Mouse (Mus musculus) heart, adult 11 months (tissue): ENCODE results near the gene Rgl3.
A peak's percentile ranks its signal among the peaks of the same experiment; 100 is the strongest.

Experiments used
- DNase-seq: peaks from one replicate; pipeline ENCODE4 v3.0.0; 2022

Rgl3 gene

DNA sequence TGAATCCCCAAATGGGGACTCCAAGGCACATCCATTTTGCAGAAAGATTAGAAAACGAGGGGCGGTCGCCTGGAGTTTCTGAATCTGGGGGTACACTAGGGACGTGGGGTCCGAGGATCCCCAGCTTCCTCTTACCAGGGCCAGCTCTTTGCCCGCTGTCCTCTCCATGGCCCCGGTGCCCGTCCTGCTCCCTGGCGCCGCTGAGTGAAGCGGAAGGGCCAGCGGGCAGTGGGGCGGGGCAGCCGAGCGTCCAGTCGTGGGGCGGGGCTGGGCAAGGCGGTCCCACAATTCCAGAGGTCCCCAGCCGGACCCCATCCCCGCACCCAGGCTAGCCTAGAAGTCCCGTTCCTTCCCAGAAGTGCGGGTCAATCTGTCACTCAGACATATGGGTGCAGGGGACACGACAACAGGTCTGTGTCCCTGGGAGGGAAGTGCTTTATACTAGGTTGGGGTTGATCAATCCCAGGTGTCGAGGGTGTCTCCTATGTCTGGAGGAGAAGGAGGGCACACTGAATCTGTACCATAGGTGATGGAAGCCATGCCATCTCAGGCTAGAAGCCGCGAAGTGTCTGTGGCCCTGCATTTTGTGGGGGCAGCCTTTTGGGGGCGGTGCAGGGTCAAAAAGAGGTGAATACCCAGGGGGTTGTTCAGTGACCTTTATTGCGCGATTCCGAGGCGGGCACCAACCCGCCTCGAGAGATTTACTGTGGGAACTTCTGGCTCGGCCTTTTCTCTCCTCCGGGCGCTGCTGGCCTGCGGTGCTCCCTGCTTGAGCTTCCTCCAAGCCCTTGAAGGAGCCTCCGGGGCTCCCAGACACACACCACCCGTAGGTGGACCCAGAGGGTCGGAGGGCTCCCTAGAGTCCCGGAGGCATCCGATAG, at the start of gene Rgl3:
Gene Rgl3 (minus strand): TSS at position 217 of the 881 bp plus-strand sequence.
- peak; percentile 97 for DNase-seq

DNA sequence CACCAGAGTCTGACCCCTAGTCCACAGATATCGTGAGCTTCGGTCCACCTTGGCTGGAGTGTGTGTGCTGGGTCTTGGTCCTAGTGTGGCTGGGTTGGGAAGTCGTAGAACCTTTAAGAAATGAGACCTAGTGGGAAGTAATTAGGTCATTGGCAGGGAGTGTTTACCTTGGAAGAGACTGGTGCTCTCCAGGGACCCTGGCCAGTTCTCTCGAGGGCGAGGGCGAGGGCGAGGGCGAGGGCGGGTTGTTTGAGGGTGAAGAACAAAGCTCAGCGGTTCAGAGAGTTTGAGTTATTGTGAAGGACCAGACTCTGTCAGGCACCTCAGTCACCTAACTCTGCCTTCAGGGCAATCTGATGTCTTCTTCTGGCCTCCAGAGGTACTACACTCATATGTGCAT, 48.6 kb upstream of the Rgl3 start:
- DNase-seq: no peak

DNA sequence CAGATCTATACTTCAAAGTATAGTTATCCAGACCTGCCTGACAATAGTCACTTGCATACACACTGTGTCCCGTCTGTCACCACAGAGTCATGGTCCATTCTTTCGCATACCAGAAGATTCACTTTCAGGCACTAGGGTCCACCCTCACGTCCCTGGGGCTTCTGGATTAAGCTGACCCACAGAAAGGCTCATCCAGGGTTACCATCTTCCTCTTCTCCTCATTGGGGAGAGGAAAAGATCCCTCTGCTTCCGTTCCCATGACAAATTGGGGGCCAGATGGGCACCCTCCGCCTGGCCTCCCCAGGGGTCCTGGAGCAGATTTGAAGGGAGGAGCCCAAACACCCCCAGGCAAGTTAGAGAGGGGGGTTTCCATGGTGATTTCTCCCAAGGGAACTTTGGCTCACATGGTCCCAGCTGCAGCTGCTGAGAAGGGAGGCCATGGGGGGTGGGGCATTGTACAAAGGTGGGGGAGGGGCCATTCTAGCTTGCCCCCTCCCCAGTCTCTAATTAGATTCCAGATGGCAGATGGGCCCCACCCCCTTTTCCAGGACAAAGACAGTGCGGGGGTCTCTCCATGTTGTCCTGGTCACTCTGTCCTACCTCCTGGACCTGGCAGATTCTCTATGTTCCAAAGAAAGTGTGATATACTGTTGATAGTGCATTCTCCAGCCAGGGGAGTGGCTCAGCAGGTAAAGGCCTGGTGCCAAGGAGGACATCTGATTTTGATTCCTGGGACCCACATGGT, 46.2 kb upstream of the Rgl3 start:
- no peak for DNase-seq

DNA sequence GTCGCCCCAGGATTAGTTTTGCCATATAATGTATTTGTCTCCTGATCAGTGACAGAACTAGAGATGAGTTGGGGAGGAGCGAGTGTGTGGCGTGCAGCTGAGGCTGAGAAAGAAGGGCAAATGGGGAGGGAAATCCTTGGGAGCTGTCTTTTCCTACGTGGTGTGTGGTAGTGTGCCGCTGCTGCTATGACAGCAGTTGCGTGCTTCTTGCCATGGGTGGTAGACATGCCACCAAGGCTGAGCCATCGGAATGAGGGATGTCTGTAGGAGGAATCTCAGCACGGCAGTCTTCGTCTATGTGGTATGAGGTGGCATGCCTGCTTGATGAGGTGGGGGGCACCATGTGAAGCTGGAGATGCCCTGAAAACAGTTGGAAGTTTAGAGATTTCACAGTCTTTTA, 41.1 kb upstream of the Rgl3 start:
- no peak for DNase-seq

DNA sequence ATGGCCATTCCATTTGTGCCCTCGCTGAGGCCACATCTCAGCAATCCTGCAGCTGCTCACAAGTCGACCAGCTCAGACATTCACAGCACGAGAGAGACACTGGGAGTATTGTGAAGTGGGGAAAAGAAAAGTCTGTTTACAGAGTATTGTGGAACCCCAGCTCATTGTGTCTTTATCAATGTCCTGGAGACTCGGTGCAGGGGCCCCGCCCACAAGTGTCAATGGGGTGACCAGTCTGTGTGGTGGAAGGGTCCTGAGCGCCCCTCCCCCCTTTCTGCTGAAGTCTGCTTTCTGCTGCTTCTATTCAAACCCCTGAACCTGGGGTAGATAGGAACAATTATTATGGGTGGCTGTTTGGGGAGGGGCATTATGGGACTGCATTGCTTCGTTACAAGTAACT, 39.2 kb upstream of the Rgl3 start:
- DNase-seq: no peak

DNA sequence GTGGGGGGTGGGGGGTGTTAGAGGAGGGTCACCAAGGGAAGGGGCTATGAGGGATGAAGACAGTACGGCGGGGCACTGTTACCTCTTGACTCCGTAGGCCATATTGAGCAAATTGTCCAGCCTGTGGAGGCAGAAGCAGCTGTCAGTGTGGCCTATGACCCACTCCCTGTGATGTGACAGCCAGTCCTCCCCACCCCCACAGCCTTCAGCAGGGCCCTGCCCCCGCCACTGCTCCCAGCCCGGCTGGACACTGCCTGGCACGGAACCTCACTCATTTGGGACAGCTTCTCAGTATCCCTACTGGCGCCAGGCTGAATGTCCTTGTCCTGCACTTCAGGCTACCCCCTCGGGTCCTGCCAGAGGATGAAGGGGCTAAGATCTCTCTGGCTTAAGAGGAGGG, 35.3 kb upstream of the Rgl3 start:
- DNase-seq: no peak

DNA sequence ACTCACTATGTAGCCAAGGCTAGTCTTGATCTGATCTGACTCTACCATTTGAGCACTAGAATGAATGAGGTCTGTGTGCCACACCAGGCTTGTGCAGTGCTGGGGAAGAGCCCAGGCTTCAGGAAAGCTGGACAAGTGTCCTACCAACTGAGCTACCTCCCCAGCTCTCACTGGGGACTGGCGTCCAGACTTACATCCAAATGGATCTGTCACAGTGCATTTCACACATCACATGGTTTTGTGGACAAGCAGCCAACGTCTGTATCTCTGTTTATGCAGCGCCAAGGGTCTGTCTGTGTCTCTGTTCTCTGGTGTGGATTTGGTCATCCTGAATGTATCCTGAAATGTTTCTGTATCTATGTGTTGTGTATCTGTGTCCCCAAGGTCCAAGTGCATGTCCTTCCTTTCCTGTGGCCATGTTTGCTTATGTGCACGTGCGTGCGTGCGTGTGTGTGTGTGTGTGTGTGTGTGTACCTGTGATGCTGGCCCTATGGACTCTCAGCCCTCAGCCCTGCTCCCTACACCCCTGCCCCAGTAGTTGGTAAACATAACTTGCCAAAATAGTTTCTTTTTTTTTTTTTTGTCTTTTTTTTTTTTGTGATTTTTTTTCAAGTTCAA, 28.1 kb upstream of the Rgl3 start:
- DNase-seq: no peak

DNA sequence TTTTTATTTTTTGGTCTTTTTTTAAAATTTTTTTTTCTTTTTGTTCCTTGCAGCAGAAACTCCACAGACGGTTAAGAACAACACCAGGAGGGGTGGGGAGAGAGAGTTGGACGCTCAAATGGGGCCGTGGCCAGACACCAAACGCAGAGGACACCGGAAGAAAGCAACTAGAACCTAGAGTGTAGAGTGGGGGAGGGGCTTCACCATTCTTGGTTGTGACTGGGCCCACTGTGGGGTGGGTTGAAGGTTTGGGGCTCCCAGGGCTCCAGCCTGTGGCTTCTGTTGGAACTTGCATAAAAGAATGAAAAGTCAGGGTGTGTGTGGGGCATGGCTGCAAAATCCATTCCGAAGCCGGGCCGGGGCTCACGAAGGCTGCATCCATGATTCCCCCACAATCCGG, 27.0 kb upstream of the Rgl3 start:
- no peak for DNase-seq

DNA sequence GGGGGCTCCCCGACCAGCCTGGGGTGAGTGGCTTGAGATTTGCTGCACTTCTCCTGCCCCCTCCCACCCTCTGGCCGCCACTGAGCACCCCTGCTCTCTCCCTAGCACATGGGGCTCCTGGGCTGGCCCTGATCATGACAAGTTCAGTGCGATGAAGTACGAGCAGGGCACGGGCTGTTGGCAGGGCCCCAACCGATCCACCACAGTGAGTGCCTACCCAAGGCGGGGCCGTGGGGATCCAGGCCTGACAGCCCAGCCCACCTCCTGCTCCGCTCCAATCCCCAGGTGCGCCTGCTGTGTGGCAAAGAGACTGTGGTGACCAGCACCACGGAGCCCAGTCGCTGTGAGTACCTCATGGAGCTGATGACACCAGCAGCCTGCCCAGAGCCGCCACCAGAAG, 23.5 kb upstream of the Rgl3 start:
- DNase-seq: no peak

DNA sequence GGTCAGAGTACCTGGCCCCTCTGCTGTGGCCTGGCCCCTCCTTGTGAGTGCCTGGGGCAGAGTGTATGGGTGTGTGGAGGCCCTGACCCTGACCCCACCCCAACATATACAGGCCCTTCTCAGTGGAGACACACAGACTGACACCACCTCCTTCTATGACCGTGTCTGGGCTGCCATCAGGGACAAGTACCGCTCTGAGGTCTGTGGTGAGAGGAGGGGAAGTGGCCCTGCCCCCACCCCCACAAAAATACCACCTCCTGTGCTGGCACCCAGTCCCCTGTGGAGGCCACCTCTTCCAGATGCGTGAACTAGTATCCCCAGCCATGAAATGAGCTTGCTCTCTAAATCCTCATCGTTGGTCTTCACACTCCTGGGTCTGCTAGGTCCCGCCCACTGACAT, 21.8 kb upstream of the Rgl3 start:
- no peak for DNase-seq

DNA sequence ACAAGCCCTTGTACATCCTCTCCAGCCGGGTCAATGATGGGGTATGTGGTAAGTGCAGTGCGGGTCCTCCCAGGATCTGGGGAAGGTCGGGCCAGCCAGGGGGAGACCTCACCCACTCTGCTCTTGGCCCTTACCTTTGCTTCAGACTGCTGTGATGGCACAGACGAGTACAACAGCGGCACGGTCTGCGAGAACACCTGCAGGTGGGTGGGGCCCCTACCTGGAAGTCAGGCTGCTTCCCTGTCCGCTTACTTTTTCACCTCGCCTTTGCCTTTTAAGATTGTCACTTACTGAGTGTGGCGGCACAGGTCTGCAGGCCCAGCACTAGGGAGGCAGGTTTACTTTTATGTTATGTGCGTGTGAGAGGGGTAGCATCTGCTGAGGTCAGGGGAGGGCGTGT, 15.3 kb upstream of the Rgl3 start:
- no peak for DNase-seq

DNA sequence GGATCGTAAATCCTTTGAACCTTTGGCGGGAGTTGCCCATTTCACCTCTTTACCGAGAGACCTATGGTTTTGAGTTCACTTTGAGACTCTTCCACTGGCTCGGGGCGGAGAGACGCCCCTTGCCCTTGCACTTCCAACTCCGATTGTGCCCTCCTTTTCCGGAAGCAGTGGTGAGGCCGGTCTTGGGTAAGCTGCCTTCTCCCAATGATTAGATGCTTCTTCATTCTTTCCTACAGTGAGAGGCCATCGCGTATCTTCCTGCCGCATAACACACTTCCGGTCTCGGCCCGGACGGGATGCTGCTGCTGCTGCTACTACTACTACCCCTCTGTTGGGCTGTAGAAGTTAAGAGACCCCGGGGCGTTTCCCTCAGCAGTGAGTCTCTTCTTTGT, 13.9 kb upstream of the Rgl3 start:
- no peak for DNase-seq

DNA sequence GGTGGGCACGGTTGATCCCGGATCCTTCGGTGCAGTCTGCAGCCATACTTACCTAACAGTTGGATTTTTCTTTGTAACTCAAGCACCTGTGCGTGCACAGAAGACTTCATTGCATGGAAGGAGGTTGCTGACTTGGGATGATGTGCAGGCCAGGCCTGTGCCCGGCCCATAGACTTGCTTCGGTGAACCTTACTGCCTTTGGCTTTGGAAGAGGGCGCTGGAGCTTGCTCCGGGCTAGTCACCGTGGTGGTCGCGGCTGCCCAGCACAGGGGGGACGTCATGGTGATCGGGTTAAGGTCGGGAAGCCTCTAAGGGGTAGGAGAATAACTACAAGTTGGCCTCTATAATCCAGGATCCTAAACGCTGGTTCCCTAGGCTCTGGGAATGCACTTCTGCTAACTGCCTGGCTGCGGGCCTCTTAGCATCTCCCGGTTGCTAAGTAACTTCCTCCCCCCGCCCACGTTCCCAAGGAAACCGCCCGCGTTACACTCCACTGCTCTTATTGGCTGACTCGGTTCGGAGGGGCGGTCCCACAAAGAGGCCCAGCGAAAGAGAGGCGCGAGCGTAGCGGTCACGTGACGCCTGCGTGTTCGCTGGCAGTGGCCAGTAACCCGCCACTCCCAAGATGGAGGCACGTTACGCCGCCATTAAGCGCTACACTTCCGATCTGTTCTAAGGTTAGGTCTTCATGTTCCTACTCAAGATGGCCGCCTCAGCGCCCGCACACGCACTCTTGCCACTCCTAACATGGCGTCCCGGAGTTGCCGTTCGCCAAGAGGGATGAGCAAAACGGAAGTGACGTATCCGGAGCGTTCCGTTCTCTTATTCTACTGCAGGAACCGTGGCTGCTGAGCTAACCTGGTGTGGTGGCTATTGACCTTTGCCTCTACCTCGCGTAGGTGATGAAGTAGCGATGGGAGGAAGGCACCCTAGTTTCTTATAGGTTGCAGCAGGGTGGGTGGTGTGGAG, 13.2 kb upstream of the Rgl3 start, which contains the start of the genes Ccdc151 and Prkcsh:
Gene Ccdc151 (minus strand): TSS at position 441 of the 969 bp plus-strand sequence.
Gene Prkcsh (plus strand): TSS at position 613 of the 969 bp plus-strand sequence.
- DNase-seq: peak; percentile 100

DNA sequence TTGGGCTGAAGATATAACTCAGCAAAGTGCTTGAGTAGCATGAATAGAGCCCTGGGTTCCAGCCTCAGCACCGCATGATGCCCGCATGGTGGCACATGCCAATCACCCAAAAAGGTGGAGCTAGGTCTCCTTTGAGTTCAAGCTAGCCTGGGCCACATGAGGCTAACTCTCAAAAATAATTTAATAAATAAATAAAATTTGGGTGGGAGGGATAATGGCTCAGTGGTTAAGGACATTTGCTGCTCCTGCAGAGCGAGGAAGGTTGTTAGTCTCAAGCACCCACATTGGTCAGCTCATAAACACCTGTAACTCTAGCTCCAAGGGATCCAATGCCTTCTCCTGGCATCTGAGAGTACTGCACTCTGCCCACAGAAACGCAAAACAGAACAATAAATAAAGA, 12.4 kb upstream of the Rgl3 start:
- DNase-seq: no peak

DNA sequence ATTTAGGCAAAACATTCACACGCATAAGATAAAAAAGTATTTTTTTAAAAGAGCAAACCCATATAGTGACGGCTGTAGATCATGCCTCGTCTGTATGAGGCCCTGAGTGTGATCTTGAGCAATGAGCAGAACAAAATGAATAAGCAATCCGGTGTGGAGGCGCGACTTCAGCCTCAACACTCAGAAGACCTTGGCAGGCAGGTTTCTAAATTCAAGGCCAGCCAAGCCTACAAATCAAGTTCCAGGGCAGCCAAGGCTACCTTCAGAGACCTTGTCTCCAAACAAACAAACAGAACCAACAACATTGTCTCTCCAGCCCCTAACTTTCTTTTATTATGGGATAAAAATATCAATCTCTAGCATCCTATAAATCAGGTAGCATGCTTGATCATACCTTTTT, 11.1 kb upstream of the Rgl3 start:
- DNase-seq: no peak

DNA sequence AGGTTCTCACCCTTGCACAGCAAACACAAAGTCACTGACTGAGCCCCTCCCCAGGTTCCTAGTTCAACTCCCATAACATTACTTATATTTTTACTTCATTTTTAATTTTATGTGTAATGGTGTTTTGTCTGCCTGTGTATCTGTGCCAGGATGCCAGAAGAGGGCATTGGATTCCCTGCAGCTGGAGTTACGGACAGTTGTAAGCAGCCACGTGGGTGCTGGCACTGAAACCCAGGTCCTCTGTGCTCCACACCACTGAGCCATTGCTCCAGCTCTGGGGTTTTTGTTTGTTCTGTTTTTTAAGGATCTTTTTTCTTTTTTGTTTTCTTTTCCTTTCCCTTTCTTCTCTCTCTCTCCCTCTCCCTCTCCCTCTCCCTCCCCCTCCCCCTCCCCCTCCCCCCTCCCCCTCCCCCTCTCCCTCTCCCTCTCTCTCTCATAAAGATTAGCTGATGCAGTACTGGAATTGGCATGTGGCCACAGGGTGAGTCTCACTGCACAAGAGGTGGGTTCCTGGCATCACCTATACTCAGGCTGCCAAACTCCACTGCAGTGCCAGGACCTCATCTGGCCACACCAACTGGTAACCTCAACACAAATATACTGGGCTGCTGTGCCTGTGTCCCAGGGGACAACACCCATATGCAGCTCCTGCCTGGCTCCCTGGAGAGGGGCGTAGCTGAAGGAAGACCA, 7.1 kb upstream of the Rgl3 start:
- no peak for DNase-seq

DNA sequence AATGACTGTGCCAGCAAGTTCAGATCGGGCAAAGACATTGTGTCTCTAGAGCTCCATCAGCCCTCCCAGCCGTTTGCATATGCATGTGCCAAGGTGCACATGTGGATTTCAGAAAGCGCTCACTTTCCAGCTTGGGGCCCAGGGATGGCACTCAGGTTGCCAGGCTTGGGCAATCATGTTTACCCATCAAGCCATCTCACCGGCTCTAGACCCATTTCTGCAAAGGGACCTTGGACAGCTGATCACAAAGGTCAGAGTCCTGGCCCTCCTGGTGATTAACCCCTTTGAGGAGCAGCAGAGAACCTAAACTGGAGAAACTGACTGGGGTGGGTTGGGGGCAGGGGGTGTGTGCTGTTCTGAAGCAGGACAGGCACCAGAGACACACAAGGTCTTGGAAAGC, 3.0 kb upstream of the Rgl3 start:
- DNase-seq: no peak

DNA sequence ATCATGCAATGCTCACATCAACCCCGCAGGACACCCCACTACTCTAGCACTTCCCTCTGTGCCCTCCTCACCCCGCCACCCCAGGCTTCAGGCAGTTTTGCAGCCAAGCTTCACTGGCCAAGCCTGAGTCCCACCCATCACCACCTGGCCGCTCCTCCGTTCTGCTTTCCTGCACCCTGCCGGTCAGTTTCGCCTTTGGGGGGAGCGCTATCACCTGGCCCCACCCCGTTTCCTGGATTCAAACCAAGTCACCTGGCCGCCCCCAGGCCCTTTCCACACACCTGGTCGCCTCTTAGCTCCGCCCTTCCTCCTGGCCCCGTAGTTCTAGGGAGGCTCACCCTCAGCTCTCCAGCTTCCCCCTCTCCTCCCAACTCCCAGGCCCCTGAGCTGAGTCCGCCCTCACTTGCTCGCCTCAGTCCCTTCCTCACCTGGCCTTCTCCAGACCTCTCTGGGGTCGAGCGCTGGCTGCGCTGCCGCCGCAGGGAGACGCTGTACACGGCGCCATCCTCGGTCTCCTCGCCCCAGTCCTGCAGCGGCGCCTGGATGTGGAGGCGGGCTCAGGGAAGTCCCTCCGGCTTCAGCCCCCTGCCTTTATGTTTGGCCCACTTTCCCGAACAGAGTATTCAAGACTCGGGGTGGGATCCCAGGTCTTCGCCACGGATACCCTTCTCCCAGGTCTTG, 685 bp downstream of the Rgl3 start:
- DNase-seq: no peak

DNA sequence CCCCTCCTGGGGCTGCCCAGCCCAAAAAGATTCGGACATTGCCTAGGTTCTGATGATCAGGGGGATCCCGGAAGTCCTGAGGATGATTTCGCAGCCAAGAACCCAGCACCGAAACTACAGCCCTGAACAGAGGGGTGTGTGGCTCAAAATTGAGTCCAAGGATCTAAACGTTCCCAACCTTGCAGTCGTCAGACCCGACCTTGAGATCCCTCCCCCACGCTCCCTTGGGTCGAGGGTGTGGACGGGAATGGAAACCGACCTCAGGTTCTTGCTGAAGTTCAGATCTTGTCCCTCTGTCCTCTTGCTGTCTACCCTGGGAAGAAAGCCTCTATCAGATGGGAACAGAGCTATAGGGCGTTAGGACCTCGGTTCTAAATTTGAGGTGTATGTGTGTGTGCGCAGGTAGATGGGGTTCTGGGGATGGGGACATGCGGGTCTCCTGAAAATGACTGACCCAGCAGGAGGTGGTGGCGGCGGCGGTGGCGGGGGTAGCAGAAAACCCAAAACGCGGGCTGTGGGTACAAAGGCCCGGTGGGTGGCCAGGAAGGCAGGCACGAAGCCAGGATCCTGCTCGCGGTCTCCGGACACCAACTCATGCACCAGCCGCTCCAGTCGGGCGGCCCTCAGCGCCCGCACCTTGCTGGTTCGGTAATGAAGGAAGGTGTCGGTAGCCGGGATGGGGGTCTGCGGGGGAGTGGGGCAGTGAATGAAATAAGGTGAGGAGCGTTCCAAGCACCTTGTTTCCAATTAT, 1.5 kb downstream of the Rgl3 start:
- DNase-seq: no peak

DNA sequence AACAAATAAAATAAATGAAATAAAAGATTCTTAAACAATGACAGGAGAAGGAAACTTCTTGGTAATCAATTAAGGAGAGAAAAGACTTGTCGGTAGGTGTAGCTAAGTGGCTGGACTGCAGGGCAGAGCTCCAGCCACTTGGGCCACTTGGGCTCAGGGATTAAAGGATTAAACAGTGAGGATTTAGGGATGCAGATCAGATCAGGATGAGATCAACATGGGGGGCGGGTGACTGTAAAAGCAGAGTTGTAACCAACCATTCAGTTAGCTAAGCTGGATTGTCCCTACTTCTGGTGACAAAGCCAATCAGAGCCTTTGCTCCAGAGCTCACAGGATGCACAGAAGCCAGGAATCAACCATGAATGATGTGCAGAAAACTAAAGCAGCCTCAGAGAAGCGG, 5.3 kb downstream of the Rgl3 start:
- DNase-seq: no peak
